Mouse (Mus musculus): ENCODE results near the gene Syce2.

Gene Syce2

GRCm38 (mm10) chr8:84845355-84846093 lies 26.4 kb upstream of the Syce2 start:
- peak; percentile 67 for DNase-seq

- DNase-seq = peak; percentile 73
These were observed 25.7 kb upstream of the Syce2 start for GRCm38 (mm10) chr8:84846094-84846721.

GRCm38 (mm10) chr8:84846722-84847572 lies 25.0 kb upstream of the Syce2 start, which contains the start of gene Calr:
Gene Calr (minus strand): TSS chr8:84846934.
- DNase-seq = peak; percentile 100

GRCm38 (mm10) chr8:84847684-84848435 lies 24.1 kb upstream of the Syce2 start:
- peak; percentile 66 for DNase-seq

GRCm38 (mm10) chr8:84856434-84856833 lies 15.5 kb upstream of the Syce2 start:
- no peak for DNase-seq

- DNase-seq = peak; percentile 93
These were observed 15.0 kb upstream of the Syce2 start, which contains the start of gene Farsa for GRCm38 (mm10) chr8:84856864-84857441. Gene Farsa (plus strand): TSS chr8:84856989.

GRCm38 (mm10) chr8:84872309-84872965 lies 526 bp downstream of the Syce2 start:
- DNase-seq = no peak

- DNase-seq = no peak
These were observed 1.1 kb downstream of the Syce2 start for GRCm38 (mm10) chr8:84873016-84873415.

- DNase-seq = no peak
These were observed 2.4 kb downstream of the Syce2 start for GRCm38 (mm10) chr8:84874339-84874738.

GRCm38 (mm10) chr8:84877297-84878035 lies 5.6 kb downstream of the Syce2 start:
- DNase-seq = peak; percentile 86

- DNase-seq = no peak
These were observed 7.0 kb downstream of the Syce2 start for GRCm38 (mm10) chr8:84878915-84879314.

- DNase-seq = no peak
These were observed 12.8 kb downstream of the Syce2 start for GRCm38 (mm10) chr8:84884728-84885127.

- DNase-seq = no peak
These were observed 16.4 kb downstream of the Syce2 start for GRCm38 (mm10) chr8:84888280-84888679.

- DNase-seq = no peak
These were observed 17.2 kb downstream of the Syce2 start for GRCm38 (mm10) chr8:84889141-84889540.

- no peak for DNase-seq
These were observed 21.2 kb downstream of the Syce2 start for GRCm38 (mm10) chr8:84892993-84893708.

- peak; percentile 95 for DNase-seq
These were observed 21.8 kb downstream of the Syce2 start, which contains the start of gene Gcdh for GRCm38 (mm10) chr8:84893709-84894134. Gene Gcdh (minus strand): TSS chr8:84893921.

- DNase-seq = no peak
These were observed 24.1 kb downstream of the Syce2 start for GRCm38 (mm10) chr8:84895963-84896362.

- DNase-seq = no peak
These were observed 29.2 kb downstream of the Syce2 start for GRCm38 (mm10) chr8:84901071-84901470.

GRCm38 (mm10) chr8:84901752-84902151 lies 29.8 kb downstream of the Syce2 start, which contains the start of gene Klf1:
Gene Klf1 (plus strand): TSS chr8:84901928.
- DNase-seq = no peak

GRCm38 (mm10) chr8:84902367-84902919 lies 30.5 kb downstream of the Syce2 start:
- DNase-seq = no peak
